Mouse (Mus musculus) CH12.LX (cell line): ENCODE data around the gene Cyp27a1. TPM values are rescaled to one million over a fixed set of nuclear protein-coding genes. Genes with fewer than 3 reads are reported as not detected.

ENCODE experiments used
- DNase-seq: peaks from one replicate; pipeline ENCODE4 v3.0.0-alpha.2; 2013; ENCODE audit errors: extremely low read depth
- H3K27ac ChIP-seq: 2 replicates; pipeline ENCODE4 v1.5.1; 2012; ENCODE audit warnings: low read depth, mild to moderate bottlenecking, control low read depth, moderate library complexity; ENCODE audit not compliant: insufficient read depth
- H3K27me3 ChIP-seq: replicated peaks from 2 replicates; pipeline ENCODE3; 2012; ENCODE audit warnings: inconsistent platforms
- H3K36me3 ChIP-seq, 2 experiments: replicated peaks in 1 of 2; 2 replicates each; pipeline versions ENCODE3 to v1.6.1; 2012; ENCODE audit warnings: inconsistent platforms in 1 of 2, low read length in 1 of 2, mild to moderate bottlenecking in 1 of 2, mixed read lengths in 1 of 2, moderate library complexity in 1 of 2; ENCODE audit not compliant: control insufficient read depth in 1 of 2, insufficient read depth in 1 of 2
- H3K4me1 ChIP-seq, 2 experiments: 2 replicates each; pipeline ENCODE4 v1.6.1; 2012; ENCODE audit warnings: inconsistent platforms in 1 of 2, moderate library complexity in 1 of 2; ENCODE audit not compliant: insufficient read depth in 2 of 2, control insufficient read depth in 1 of 2
- H3K4me2 ChIP-seq: 2 replicates; pipeline ENCODE4 v1.6.1; 2012; ENCODE audit warnings: low read depth, mild to moderate bottlenecking, control low read depth; ENCODE audit not compliant: poor library complexity, insufficient read depth, severe bottlenecking
- H3K4me3 ChIP-seq, 3 experiments: fragments of 150-350 bp in 1 of 3; sonication (generic) in 1 of 3; replicated peaks in 1 of 3; 2 replicates each; pipeline versions ENCODE3 to v1.5.1; 2011 to 2012; ENCODE audit warnings: low read depth in 2 of 3, low read length in 2 of 3, mild to moderate bottlenecking in 2 of 3, moderate library complexity in 2 of 3, control low read depth in 1 of 3, improper control_type of control experiment in 1 of 3, inconsistent platforms in 1 of 3, mixed read lengths in 1 of 3; ENCODE audit not compliant: poor library complexity in 1 of 3
- H3K79me2 ChIP-seq: replicated peaks from 2 replicates; pipeline ENCODE4 v1.6.1; 2012; ENCODE audit warnings: mild to moderate bottlenecking, moderate library complexity; ENCODE audit not compliant: control insufficient read depth, poor library complexity, insufficient read depth, severe bottlenecking; ENCODE audit errors: extremely low read depth
- H3K9ac ChIP-seq: 2 replicates; pipeline ENCODE4 v1.6.1; 2012; ENCODE audit warnings: low read depth, mild to moderate bottlenecking, control low read depth, moderate library complexity; ENCODE audit not compliant: insufficient read depth
- H3K9me3 ChIP-seq: replicated peaks from 2 replicates; pipeline ENCODE3; 2012; ENCODE audit warnings: low read length, inconsistent platforms, mixed read lengths
- CHD2 ChIP-seq: IDR thresholded peaks from 2 replicates; pipeline ENCODE4 v1.6.1; 2011; ENCODE audit warnings: low read length, improper control_type of control experiment
- CTCF ChIP-seq, 2 experiments: IDR thresholded peaks in 1 of 2; conservative IDR thresholded peaks in 1 of 2; 2 replicates each; pipeline ENCODE4 v1.5.1; 2011 to 2012; ENCODE audit warnings: low read depth in 2 of 2, low read length in 2 of 2, improper control_type of control experiment in 1 of 2, inconsistent platforms in 1 of 2, mild to moderate bottlenecking in 1 of 2, moderate library complexity in 1 of 2
- ELF1 ChIP-seq: IDR thresholded peaks from 2 replicates; pipeline ENCODE4 v1.6.1; 2014; ENCODE audit warnings: low read depth, mild to moderate bottlenecking, inconsistent platforms, low read length, improper control_type of control experiment
- GABPA ChIP-seq: IDR thresholded peaks from 2 replicates; pipeline ENCODE4 v1.6.1; 2012; ENCODE audit warnings: low read depth, low read length, improper control_type of control experiment, inconsistent platforms; ENCODE audit not compliant: insufficient replicate concordance
- IRF4 ChIP-seq: IDR thresholded peaks from 2 replicates; pipeline ENCODE4 v1.6.1; 2014; ENCODE audit warnings: low read depth, mild to moderate bottlenecking, inconsistent platforms, low read length, improper control_type of control experiment
- JUND ChIP-seq: conservative IDR thresholded peaks from 2 replicates; pipeline ENCODE4 v1.6.1; 2011; ENCODE audit warnings: low read depth, low read length, improper control_type of control experiment
- MAX ChIP-seq: IDR thresholded peaks from 2 replicates; pipeline ENCODE4 v1.6.1; 2011; ENCODE audit warnings: low read length, improper control_type of control experiment
- MAZ ChIP-seq: IDR thresholded peaks from 2 replicates; pipeline ENCODE4 v1.6.1; 2012; ENCODE audit warnings: low read depth, mild to moderate bottlenecking, inconsistent platforms, low read length, improper control_type of control experiment, moderate library complexity
- MXI1 ChIP-seq: IDR thresholded peaks from 2 replicates; pipeline ENCODE4 v1.6.1; 2011; ENCODE audit warnings: mild to moderate bottlenecking, low read depth, low read length, improper control_type of control experiment
- NELFE ChIP-seq: IDR thresholded peaks from 2 replicates; pipeline ENCODE4 v1.6.1; 2011; ENCODE audit warnings: low read depth, low read length, improper control_type of control experiment
- POLR2A ChIP-seq: IDR thresholded peaks from 2 replicates; pipeline ENCODE4 v1.6.1; 2011; ENCODE audit warnings: low read depth, mild to moderate bottlenecking, improper control_type of control experiment, low read length
- RCOR1 ChIP-seq: conservative IDR thresholded peaks from 2 replicates; pipeline ENCODE4 v1.6.1; 2012; ENCODE audit warnings: low read depth, mild to moderate bottlenecking, inconsistent platforms, low read length, improper control_type of control experiment
- SIN3A ChIP-seq: IDR thresholded peaks from 2 replicates; pipeline ENCODE4 v1.6.1; 2012; ENCODE audit warnings: low read length, improper control_type of control experiment, inconsistent platforms
- SMC3 ChIP-seq: IDR thresholded peaks from 2 replicates; pipeline ENCODE4 v1.6.1; 2011; ENCODE audit warnings: low read depth, low read length, improper control_type of control experiment
- TBP ChIP-seq: conservative IDR thresholded peaks from 2 replicates; pipeline ENCODE4 v1.6.1; 2011; ENCODE audit warnings: low read depth, low read length, improper control_type of control experiment
- TCF12 ChIP-seq: IDR thresholded peaks from 2 replicates; pipeline ENCODE4 v1.6.1; 2014; ENCODE audit warnings: low read depth, mild to moderate bottlenecking, inconsistent platforms, low read length, improper control_type of control experiment
- UBTF ChIP-seq: IDR thresholded peaks from 2 replicates; pipeline ENCODE4 v1.6.1; 2012; ENCODE audit warnings: low read depth, mild to moderate bottlenecking, inconsistent platforms, low read length, improper control_type of control experiment, moderate library complexity
- USF2 ChIP-seq: conservative IDR thresholded peaks from 2 replicates; pipeline ENCODE4 v1.6.1; 2011; ENCODE audit warnings: low read depth, low read length, improper control_type of control experiment
- ZKSCAN1 ChIP-seq: IDR thresholded peaks from 2 replicates; pipeline ENCODE4 v1.6.1; 2012; ENCODE audit warnings: low read depth, inconsistent platforms, low read length, improper control_type of control experiment, borderline replicate concordance
- dilution Hi-C: fragments of 300-500 bp; cut with MboI; formaldehyde crosslinking; loops from 2 replicates; pipeline ENCODE4 v1.14.3; 2020; ENCODE audit warnings: low sequenced_read_pairs; ENCODE audit not compliant: extremely low pct_unique_long_range_greater_than_20kb, extremely low pct_ligation_motif_present
- in situ Hi-C: fragments of 300-500 bp; cut with MboI; formaldehyde crosslinking; loops from 3 replicates; pipeline ENCODE4 v1.14.3; 2019; ENCODE audit warnings: low sequenced_read_pairs, low pct_ligation_motif_present, low pct_unique_long_range_greater_than_20kb, mixed read lengths
- polyA plus RNA-seq: library from polyadenylated mRNA; unstranded; fragments of >175 nt; gene quantifications from 2 replicates; pipeline ENCODE4 v1.2.1, GENCODE M21; 2012; ENCODE audit warnings: low read depth; ENCODE audit not compliant: insufficient read length
- total RNA-seq, 2 experiments: library from RNA; depleted of rRNA; stranded (reverse); fragments of 300-350 nt in 1 of 2; fragments of >200 nt in 1 of 2; gene quantifications; 2 replicates each; pipeline ENCODE4 v1.2.3; 2012 to 2014

Gene Cyp27a1
- total and polyA plus RNA-seq, 3 experiments, result not detected

DNA sequence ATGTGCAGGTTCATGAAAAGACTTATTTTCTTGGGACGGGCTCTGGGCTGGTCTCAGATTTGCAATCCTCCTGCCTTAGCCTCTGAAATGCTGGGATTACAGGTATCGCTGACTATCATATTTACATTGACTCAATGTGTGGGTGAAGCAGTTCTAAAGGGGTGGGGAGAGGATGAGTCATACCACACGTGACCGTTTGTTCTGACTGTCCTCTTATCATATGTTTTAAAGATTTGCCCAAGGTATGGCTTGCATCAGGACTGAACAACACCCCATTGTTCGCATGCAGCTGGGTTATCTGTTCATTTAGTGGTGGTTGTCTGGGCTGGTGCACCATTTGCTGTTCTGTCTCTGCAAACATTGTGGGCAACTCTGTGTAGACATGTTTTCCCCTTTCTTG is 13.3 kb downstream of the Cyp27a1 start (continued):
- no peak for TF ChIP-seq MAX
- TF ChIP-seq GABPA, result no peak
- no peak for TF ChIP-seq SMC3

DNA sequence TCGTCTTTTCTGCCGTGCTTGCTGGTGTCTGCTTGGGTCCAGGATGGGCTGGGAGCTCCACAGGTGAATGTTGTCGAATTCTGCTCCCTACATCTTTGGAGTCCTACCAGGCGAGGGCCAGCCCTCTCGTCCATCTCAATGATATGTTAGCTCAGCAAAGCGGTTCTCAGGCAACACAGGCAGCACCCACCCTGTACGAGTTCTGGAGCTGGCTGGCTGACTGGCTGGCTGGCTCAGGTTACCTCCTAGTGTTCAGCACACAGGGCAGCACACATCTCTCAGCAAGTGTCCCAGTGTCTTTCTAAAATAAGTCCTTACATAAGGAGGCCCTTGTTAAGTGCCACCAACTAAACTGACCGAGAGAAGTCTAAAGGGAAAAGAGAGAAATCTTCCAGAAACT is 15.1 kb downstream of the Cyp27a1 start:
- no peak overlapping the region for H3K27ac ChIP-seq
- peaks cover 7 to 38% of the 10 kb centered on the region in 2 experiments for H3K4me1 ChIP-seq
- no peak overlapping the region for H3K4me3 ChIP-seq
- dilution Hi-C loops, result no loop called here
- TF ChIP-seq POLR2A, result no peak
- TF ChIP-seq NELFE, result no peak
- no peak for TF ChIP-seq MAX
- TF ChIP-seq USF2, result no peak
- TF ChIP-seq TCF12, result no peak
- no peak for TF ChIP-seq TBP
- no peak for TF ChIP-seq CTCF (conservative IDR thresholded peaks at IDR 0.05 in 1 of 2, IDR thresholded peaks at IDR 0.05 in 1 of 2; ENCODE audit: low read depth in 2 of 2, low read length in 2 of 2)
- no peak for TF ChIP-seq GABPA
- TF ChIP-seq, all 38 proteins: peak for 0
- in situ Hi-C loops, result no loop called here
- Histone ChIP-seq H3K9me3 (no peaks in the 10 kb centered on the region), H3K27me3 (no peaks in the 10 kb centered on the region), H3K79me2 (no peaks in the 10 kb centered on the region), H3K9ac (no peak overlapping the region), H3K4me2 (no peak overlapping the region), H3K36me3 (no peaks in the 10 kb centered on the region)
- DNase-seq, result no peak

DNA sequence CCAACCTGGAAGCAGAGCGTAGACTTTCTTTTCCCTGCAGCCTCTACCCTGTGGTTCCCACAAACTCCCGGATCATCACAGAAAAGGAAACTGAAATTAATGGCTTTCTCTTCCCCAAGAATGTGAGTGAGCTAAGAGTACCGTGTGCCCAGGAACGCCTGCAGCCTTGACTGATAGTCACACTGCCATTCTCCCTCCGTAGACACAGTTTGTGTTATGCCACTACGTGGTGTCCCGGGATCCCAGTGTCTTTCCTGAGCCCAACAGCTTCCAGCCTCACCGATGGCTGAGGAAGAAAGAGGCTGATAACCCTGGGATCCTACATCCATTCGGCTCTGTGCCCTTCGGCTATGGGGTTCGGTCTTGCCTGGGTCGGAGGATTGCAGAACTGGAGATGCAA is 23.6 kb downstream of the Cyp27a1 start:
- dilution Hi-C loops, result no loop called here
- H3K9ac ChIP-seq, result no peak overlapping the region
- no peak for DNase-seq
- in situ Hi-C loops, result no loop called here
- H3K9me3 ChIP-seq, result no peaks in the 10 kb centered on the region
- peaks cover 7% of the 10 kb centered on the region for H3K27me3 ChIP-seq
- no peak for TF ChIP-seq RCOR1
- TF ChIP-seq, all 38 proteins: peak for 0
- Histone ChIP-seq H3K4me1 (peaks cover 0 to 19% of the 10 kb centered on the region in 2 experiments; a peak in 2 of 4 replicates), H3K4me2 (no peak overlapping the region), H3K27ac (no peak overlapping the region), H3K4me3 (no peak overlapping the region), H3K79me2 (no peaks in the 10 kb centered on the region), H3K36me3 (no peaks in the 10 kb centered on the region)

DNA sequence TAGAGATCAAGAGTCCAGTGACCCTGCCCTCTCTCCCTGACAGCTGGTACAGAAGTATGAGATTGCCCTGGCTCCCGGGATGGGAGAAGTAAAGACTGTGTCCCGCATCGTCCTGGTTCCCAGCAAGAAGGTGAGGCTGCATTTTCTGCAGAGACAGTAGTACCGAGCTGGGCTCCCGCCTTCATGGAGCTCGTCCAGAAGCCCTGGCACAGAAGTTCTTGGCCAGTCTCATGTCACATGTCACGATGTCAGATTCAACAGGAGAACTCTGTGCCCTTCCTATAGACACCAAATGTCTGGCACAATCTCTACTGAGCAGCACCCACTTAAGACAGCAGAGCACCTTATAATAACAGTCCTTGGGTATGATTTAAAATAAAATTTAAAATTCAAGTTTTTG is 24.1 kb downstream of the Cyp27a1 start:
- DNase-seq, result no peak
- no peaks in the 10 kb centered on the region for H3K79me2 ChIP-seq
- TF ChIP-seq MAZ (no peak), CHD2 (no peak), TBP (no peak), ZKSCAN1 (no peak), MAX (no peak), SMC3 (no peak), SIN3A (no peak), POLR2A (no peak), UBTF (no peak), JUND (no peak), MXI1 (no peak), IRF4 (no peak), ELF1 (no peak), GABPA (no peak)
- H3K4me3 ChIP-seq, result no peak overlapping the region
- peaks cover 7% of the 10 kb centered on the region for H3K27me3 ChIP-seq
- H3K27ac ChIP-seq, result no peak overlapping the region
- peaks cover 0 to 18% of the 10 kb centered on the region in 2 experiments; a peak in 2 of 4 replicates for H3K4me1 ChIP-seq
- dilution Hi-C loops (no loop called here), in situ Hi-C loops (no loop called here)
- H3K4me2 ChIP-seq, result no peak overlapping the region
- no peaks in the 10 kb centered on the region for H3K36me3 ChIP-seq
- H3K9me3 ChIP-seq, result no peaks in the 10 kb centered on the region
- no peak overlapping the region for H3K9ac ChIP-seq
